Mouse (Mus musculus): Measurements from ENCODE around the gene 9130213A22Rik.

The 9130213A22Rik gene

GRCm38 (mm10) chr11:69122336-69122951 is at the start of gene 9130213A22Rik:
Gene 9130213A22Rik, minus strand, starts transcription at chr11:69122589.
- DNase-seq (ENCODE audit: low spot score), result peak; percentile 80

- DNase-seq (ENCODE audit: low spot score), result no peak
Observed at GRCm38 (mm10) chr11:69171626-69172025, 49.2 kb upstream of the 9130213A22Rik start.

- DNase-seq (ENCODE audit: low spot score), result no peak
Observed at GRCm38 (mm10) chr11:69169313-69169712, 46.9 kb upstream of the 9130213A22Rik start.

- no peak for DNase-seq (ENCODE audit: low spot score)
Observed at GRCm38 (mm10) chr11:69156800-69157199, 34.4 kb upstream of the 9130213A22Rik start, which contains the start of gene Alox12b. Gene Alox12b, plus strand, starts transcription at chr11:69156989.

- DNase-seq (ENCODE audit: low spot score), result no peak
Observed at GRCm38 (mm10) chr11:69155351-69155750, 33.0 kb upstream of the 9130213A22Rik start.

- no peak for DNase-seq (ENCODE audit: low spot score)
Observed at GRCm38 (mm10) chr11:69153831-69154230, 31.4 kb upstream of the 9130213A22Rik start.

- no peak for DNase-seq (ENCODE audit: low spot score)
Observed at GRCm38 (mm10) chr11:69151004-69151403, 28.6 kb upstream of the 9130213A22Rik start.

- DNase-seq (ENCODE audit: low spot score), result peak; percentile 42
Observed at GRCm38 (mm10) chr11:69150444-69150843, 28.1 kb upstream of the 9130213A22Rik start.

GRCm38 (mm10) chr11:69149728-69150127 is 27.3 kb upstream of the 9130213A22Rik start:
- no peak for DNase-seq (ENCODE audit: low spot score)

- DNase-seq (ENCODE audit: low spot score), result no peak
Observed at GRCm38 (mm10) chr11:69148451-69148960, 26.1 kb upstream of the 9130213A22Rik start.

- DNase-seq (ENCODE audit: low spot score), result no peak
Observed at GRCm38 (mm10) chr11:69147546-69147945, 25.2 kb upstream of the 9130213A22Rik start.

GRCm38 (mm10) chr11:69135361-69135760 is 13.0 kb upstream of the 9130213A22Rik start:
- DNase-seq (ENCODE audit: low spot score), result no peak

- no peak for DNase-seq (ENCODE audit: low spot score)
Observed at GRCm38 (mm10) chr11:69134622-69134968, 12.2 kb upstream of the 9130213A22Rik start.

GRCm38 (mm10) chr11:69133923-69134621 is 11.7 kb upstream of the 9130213A22Rik start:
- peak; percentile 63 for DNase-seq (ENCODE audit: low spot score)

- no peak for DNase-seq (ENCODE audit: low spot score)
Observed at GRCm38 (mm10) chr11:69133566-69133922, 11.2 kb upstream of the 9130213A22Rik start.

- DNase-seq (ENCODE audit: low spot score), result no peak
Observed at GRCm38 (mm10) chr11:69128426-69129122, 6.2 kb upstream of the 9130213A22Rik start.

GRCm38 (mm10) chr11:69126706-69127095 is 4.3 kb upstream of the 9130213A22Rik start:
- DNase-seq (ENCODE audit: low spot score), result no peak

GRCm38 (mm10) chr11:69125919-69126705 is 3.7 kb upstream of the 9130213A22Rik start:
- no peak for DNase-seq (ENCODE audit: low spot score)

- DNase-seq (ENCODE audit: low spot score), result no peak
Observed at GRCm38 (mm10) chr11:69125852-69125918, 3.3 kb upstream of the 9130213A22Rik start, which contains the start of gene Aloxe3. Gene Aloxe3, plus strand, starts transcription at chr11:69125896.

- DNase-seq (ENCODE audit: low spot score), result peak; percentile 86
Observed at GRCm38 (mm10) chr11:69125041-69125851, 2.9 kb upstream of the 9130213A22Rik start.

- peak; percentile 75 for DNase-seq (ENCODE audit: low spot score)
Observed at GRCm38 (mm10) chr11:69124498-69124847, 2.1 kb upstream of the 9130213A22Rik start.

All from layer of hippocampus, adult 9-10 months (tissue).